Mouse (Mus musculus): ENCODE measurements around the gene Gm44503.

The Gm44503 gene

DNA sequence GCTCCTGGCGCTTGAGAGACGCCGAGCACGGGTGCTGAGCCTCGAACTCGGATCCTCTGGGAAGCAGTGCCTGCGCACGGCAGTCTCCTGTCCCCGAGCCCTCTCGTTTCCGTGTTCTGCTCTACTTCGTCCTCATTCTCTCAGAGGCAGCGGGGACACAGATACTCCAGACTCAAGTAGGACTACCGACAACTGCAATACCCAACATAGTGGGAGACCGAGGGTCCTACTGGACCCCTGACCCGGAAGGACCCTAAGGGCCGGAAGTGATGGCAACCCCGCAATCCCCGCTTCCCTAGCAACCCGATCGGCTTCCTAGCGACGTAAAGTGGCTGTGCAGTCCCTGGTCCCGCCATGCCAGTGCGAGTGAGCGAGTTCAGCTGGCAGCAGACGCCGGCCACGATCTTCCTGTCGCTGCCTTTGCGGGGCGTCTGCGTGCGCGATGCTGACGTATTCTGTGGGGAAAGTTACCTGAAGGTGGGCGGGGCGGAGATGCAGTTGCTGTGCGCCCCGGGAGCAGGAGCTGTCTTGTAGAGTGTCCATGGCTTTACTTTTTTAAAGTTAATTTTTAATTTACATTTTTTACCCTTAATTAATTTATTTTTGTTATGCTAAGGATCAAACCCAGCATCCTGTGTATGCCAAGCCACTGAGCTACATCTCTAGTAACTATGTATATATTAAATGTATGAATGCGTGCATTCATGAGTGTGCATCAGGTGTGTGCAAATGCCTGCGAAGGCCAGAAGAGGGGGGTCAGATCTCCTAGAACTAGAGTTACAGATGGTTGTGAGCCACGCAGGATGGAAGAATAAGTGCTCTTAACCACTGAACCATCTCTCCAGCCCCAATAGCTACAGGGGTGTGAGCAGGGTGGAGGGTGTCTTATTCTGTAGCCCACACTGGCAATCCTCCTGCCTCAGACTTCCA, at the start of gene Gm44503, which contains the start of gene Dyx1c1:
Gene Gm44503, plus strand, starts transcription at position 332 of the 930 bp plus-strand sequence.
Gene Dyx1c1, plus strand, starts transcription at position 265 of the 930 bp plus-strand sequence.
- peak; percentile 71 to 81 for DNase-seq

GRCm38 (mm10) chr9:72911381-72911780, 47.3 kb upstream of the Gm44503 start:
- no peak for DNase-seq

DNA sequence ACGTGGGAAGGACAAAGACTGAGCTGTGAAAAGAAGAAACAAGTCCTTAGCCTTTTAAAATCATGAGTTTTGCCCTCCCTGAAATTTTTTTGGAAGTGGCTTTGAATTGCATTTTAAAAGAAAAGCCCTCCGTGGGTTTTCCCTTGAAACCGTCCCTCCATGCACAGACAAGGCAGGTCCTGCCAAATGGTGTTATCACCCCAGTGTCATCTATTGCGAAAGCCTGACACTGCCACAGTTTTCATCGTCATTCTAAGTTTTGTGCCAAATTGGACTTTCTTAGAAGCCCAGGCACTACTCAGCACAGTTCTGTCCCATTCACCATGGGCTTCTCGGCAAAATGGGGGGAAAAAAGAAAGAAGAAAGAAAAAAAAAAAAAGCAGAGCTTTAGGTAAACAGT, 45.1 kb upstream of the Gm44503 start:
- DNase-seq, result no peak

- no peak for DNase-seq
These were observed 42.9 kb upstream of the Gm44503 start for GRCm38 (mm10) chr9:72915728-72916127.

- no peak for DNase-seq
These were observed 35.6 kb upstream of the Gm44503 start for GRCm38 (mm10) chr9:72923068-72923467.

- DNase-seq, result peak; percentile 60 to 61
These were observed 33.4 kb upstream of the Gm44503 start, which contains the start of gene Pygo1 for GRCm38 (mm10) chr9:72925021-72925934. Gene Pygo1, plus strand, starts transcription at chr9:72925645.

GRCm38 (mm10) chr9:72925935-72926258, 32.8 kb upstream of the Gm44503 start:
- DNase-seq, result no peak

DNA sequence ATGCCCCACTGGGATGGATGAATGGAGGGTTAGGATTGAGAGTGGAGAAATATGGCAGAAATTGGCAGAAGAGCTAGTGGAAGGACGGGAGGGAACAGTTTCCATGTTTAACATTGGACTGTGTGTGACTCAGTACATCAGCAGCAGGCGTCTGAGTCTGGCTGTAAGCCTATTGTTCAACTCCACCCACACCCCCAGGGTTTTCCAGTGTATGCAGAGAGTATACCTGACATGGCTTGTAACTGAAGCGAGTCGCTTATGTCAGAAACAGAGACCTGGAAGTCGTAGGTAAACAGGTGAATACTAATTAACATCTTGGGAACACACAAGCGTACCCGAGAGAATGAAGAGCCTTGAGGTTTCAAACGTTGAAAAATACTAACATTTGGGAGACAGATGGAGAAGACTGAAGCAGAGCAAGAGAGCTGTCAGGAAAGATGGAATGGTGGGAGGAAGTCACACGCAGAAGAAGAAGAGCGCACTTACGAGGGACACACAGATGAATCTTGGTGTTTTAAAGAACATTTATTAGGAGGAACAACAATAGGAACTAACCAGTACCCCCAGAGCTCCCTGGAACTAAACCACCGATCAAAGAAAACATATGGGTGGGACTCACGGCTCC, 27.4 kb upstream of the Gm44503 start:
- DNase-seq, result no peak

GRCm38 (mm10) chr9:72935309-72935708, 23.3 kb upstream of the Gm44503 start:
- DNase-seq, result no peak

- DNase-seq, result no peak
These were observed 22.4 kb upstream of the Gm44503 start for GRCm38 (mm10) chr9:72936301-72936700.

GRCm38 (mm10) chr9:72943424-72943823, 15.2 kb upstream of the Gm44503 start:
- DNase-seq, result no peak

DNA sequence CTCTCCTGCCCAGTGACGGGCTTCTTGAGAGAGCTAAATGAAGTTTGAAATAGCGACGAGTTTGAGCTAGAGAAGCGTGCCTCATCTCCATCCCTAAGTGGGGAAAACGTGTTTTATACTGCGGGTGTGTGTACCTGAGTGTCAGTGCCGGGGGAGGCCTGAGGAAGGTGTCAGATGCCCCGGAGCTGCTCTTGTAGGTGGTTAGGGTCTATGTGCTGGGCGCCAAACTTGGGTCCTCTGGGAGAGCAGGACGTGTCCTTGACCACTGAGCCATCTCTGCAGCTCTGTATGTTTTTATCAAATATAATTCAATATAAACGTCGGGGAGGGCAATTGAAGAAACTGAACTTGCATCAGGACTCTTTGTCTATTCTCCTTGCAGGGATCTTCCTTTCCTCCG, 14.4 kb upstream of the Gm44503 start:
- DNase-seq, result no peak

- DNase-seq, result no peak
These were observed 11.6 kb upstream of the Gm44503 start for GRCm38 (mm10) chr9:72947010-72947409.

- DNase-seq, result no peak
These were observed 9.1 kb upstream of the Gm44503 start for GRCm38 (mm10) chr9:72949572-72949971.

DNA sequence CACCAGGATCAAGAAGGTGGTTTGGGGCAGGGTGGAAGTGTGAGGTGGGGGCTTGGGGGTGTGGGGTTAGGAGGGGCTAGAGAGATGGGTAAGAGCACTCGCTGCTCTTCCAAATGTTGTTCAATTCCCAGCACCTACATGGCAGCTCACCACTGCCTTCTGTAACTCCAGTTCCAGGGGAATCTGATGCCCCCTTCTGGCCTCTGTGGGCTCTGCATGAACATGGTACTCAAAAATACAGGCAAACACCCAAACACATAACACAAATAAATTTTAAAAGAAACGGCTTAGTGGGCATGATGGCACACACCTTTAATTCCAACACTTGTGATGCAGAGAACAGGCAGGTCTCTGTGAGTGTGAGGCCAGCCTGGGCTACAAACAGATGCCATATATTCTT, 3.9 kb upstream of the Gm44503 start:
- peak in 1 of 2 experiments; percentile 34 for DNase-seq

- DNase-seq, result peak; percentile 45 to 66
These were observed 3.1 kb upstream of the Gm44503 start for GRCm38 (mm10) chr9:72955546-72955945.

GRCm38 (mm10) chr9:72961346-72961745, 2.7 kb downstream of the Gm44503 start:
- DNase-seq, result no peak

GRCm38 (mm10) chr9:72961959-72962358, 3.3 kb downstream of the Gm44503 start:
- DNase-seq, result no peak

DNA sequence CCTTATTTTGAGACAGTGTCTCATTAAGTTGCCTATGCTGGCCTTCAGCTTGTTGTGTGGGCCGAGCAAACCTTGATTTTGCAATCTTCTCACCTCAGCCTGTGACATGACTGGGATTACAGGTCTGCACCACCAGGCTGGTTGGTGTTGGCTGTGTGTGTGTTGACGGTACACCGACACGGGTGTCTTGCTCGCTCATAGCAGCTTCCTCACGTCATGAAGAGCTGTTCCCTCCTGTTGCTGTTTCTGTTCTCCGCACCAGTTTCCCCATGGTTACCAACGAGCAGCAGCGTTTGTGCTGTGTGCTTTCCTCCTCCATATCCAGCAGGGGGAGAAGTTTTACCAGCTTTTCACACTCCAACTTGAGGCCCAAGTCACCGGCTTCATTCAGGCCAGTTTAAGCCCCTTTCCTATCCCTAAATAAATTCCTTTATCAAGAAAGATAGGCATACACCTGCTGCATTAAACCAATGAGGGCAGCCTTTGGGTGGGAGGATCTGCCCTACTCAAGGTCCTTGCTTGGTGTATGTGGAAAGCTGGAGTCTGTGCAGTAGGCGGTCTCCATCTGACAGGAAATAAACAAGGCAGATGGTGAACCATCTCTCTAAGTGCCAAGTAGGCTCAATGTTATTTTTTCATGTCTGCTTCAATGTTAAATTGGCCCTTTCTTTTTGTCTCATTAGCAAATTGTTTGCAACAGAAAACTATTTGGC, 9.9 kb downstream of the Gm44503 start:
- peak; percentile 56 to 63 for DNase-seq

- DNase-seq, result no peak
These were observed 11.2 kb downstream of the Gm44503 start for GRCm38 (mm10) chr9:72969874-72970273.

DNA sequence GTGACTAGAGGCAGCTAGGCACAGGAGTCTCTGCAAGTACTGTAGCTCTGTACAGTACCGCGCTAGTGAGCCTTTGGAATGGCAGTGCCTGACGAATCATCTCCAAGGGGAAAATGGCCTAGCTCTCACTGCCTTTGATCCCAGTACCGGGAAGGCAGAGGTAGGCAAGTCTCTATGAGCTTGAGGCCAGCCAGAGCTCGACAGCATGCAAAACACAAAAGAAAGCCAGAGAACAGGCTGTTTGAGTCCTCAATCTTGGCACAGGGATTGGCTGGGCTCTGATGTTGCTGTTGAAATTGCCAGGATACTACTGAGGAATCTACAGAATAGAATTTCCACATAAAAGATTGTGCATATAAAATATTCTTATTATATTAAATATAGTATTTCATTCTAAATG, 13.8 kb downstream of the Gm44503 start:
- DNase-seq, result no peak

DNA sequence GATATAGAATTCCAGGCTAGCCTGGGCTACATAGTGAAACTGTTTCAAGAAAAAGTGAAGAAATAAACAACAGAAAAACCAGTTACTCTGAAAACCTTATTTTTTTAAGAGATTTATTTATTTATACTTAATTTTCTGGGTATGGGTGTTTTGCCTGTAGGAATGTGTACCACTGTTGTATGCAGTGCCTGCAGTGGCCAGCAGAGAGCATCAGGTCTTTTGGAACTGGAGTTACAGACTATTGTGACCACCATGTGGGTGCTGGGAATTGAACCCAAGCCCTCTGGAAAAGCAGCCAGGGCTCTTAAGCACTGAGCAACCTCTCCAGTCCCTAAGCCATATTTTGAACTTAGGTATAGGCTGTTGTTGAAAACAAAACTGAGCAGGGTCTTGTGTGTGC, 14.3 kb downstream of the Gm44503 start:
- DNase-seq, result no peak

Data from cerebellum, postnatal 25 days (tissue).